Mouse (Mus musculus) fibroblast of lung, adult 2 months (primary cell): Measurements from ENCODE around the gene Nr4a3.
A peak's percentile ranks its signal among the peaks of the same experiment; 100 is the strongest.

ENCODE experiments used
- DNase-seq: peaks from one replicate; pipeline ENCODE4 v3.0.0-alpha.2; 2011; ENCODE audit warnings: low read depth

Nr4a3 gene

DNA sequence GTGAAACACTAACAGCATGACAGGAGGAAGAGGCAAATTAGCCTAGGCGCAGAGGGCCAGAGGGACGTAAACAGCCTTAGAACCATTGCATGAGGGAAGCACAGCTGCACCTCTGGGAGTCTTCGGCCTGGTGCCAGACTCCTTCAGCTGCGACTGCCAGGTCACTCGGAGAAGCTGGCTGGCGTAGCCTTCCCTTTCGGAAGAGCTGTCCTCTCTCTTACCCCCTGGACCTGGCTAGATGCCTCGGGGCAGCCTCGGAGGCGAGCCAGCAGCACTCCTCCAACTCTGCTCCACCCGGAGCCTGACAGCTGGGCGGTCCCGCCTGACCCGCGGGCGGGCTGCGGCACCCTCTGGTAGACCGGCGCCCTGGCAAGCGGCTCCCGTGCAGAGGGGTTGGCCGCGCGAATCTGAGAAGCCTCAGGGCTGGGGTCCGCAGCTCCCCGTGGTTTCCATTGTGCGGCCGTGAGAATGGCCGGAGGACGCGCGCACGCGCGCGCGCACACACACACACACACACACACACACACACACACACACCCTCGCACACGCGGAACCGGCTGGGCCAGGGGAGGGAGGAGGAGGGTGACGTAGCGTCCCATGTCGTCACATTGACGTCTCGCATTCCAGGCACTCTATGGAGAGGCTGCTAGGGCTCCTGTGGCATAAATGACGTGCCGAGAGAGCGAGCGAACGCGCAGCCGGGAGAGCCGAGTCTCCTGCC, at the start of gene Nr4a3:
TSS of gene Nr4a3 (plus strand) at position 663 of the 721 bp plus-strand sequence.
- peak; percentile 68 for DNase-seq

DNA sequence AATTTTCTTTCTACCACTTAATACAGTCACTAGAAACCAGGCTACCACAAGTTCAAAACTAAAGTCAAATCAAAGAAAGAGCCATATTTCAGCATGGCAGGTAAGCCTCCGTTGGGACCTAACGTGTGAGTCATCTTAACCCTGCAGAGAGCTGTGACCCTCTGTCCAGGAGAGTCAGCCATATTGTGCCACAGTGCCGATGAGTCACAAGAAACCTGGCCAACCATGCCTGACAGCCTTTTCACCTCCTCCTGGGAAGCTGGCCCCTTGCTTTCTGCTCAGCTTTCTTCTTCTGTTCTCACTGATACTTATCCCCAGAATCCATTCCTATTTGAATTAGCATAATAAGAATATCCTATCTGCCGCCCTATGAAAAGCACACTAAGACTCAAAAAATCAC, 42.0 kb upstream of the Nr4a3 start:
- DNase-seq: no peak

DNA sequence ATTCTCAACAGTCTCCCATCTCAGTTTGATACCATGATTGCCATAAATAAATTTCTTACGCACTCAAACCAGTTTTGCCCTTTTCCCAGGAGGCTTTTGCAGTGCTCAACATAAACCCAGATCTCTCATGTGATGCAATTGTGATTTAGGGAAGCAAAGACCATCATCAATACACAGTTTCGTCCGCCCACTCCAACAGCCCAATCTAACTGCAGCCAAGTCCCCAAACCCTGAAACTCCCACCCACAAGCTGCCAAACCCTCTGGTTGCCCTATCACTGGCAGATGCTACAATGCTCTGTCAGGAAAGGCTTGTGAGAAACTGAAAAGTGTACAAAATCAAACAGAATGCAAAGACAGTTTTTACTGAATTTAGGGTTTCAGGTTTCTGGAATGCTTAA, 41.5 kb upstream of the Nr4a3 start:
- no peak for DNase-seq

DNA sequence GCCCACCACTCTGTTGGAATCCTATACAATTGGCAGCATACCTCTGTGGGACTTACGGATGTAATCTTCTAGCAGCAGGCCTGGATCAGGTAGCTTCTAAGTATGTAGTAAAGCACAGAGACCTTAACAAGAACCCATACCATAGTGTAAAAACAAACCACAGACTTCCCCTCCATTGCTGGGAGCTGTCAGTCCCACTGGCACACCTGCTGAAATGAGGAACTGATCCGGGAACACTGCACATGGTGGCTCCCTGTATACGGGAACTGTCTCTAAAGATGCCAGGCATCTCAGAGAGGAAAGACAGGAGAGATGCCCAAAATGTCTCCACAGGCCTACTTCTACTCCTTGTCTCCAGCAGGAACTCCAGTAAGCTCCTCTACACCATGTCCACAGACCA, 38.6 kb upstream of the Nr4a3 start:
- DNase-seq: no peak

DNA sequence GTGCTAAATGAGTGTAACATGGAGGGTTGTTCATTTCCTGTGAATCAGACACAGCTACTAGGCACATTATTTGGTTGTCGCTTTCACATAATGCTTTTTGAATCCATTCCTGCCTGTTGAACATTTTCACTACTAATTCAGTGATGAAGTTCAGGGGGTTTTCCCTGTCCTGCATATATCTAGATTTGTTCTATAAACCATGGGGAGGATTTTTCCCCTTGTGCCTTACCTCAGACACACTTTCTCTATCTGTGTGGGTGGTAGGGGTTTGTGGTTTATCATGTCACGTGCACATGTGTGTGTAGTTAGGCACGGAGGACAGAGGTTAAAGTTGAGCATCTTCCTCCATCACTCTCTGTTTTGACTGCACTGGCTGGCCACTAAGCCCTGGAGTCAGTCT, 32.7 kb upstream of the Nr4a3 start:
- no peak for DNase-seq

DNA sequence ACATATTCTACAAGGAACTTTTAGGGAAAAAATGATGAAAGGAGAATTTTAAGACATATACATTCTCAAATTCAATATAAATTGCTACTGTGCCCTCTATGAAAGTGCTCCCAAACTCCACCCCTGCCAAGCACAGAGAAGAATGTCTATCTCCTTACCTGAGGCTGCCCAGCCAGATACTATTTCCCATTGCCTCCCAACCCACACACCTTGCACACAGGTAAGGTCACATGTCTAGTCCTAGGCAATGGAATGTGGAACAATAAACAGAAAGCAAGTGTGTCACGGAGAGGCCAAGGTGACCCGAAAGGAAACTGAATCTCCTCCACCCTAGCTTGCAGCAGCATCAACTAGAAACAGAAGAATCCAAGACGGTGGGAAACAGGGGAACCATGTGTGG, 22.0 kb upstream of the Nr4a3 start:
- no peak for DNase-seq

DNA sequence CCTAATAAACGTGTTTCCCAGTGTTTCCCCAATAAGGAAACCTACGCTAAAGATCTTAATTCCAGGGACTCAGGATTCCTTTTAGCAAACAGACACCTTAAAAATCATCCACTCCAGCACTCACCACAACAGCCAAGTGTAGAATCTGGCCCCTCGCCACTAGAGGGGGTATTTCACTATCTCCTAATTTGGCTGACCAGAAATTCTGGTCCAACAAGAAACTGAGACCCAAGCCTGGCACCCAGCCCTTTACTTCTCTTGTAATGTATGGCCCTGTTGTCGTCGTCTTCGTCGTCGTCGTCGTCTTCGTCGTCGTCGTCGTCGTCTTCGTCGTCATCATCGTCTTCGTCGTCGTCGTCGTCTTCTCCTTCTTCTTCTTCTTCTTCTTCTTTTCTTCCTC, 15.3 kb upstream of the Nr4a3 start:
- DNase-seq: no peak

DNA sequence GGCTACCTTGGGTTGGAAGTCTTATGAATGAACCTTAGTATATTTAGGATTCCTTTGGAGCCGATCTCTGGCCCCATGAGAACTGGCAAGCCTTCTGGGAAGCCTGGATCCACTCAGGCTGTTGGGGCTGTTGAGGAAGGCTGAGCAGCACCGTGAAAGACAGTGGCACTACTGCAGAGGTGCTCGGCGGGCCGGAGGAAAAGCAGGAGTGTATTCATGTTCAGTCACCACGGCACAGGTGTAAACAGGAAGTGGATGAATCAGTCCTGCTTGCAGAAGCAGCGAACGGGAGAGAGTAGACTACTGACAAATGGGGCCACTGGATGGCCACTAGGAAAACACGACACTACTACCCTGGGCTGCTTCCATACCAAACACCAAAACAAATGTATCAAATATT, 10.7 kb upstream of the Nr4a3 start:
- DNase-seq: no peak

DNA sequence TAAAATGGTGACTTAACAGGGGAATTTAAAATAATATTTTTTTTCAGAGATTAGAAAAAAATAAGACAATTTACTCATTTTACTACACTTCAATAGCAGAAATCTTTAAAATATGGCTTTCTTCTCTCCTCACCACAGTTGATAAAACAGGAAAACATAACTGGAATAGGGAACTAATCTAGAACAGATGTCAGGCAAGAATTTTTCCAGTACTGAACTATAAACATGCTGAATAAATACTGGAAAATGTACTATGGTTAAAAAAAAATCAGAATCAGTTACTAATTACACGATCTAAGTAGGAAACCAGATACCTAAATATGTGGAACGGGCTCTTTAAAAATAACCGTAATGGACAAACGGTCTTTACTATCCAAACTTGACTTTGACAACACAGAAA, 7.3 kb upstream of the Nr4a3 start:
- DNase-seq: no peak

DNA sequence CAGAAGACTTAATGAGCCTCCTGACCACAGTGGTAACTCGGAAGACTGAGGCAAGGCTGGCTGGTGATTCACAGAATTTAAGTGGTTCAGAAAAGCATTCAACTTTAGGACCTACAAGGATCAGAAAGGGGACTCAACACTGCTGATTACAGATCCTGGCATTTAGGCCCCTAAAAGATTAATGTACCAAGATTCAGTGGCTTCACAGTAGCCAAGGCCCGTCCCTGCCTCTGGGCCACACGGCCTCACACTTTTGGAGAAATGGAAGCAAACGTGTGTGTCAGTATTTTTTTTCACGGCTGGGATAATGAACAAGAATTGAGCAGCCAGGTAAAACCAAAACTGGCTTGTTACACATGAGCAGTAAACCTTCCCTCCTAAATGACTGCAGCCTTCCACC, 6.1 kb upstream of the Nr4a3 start:
- DNase-seq: no peak

DNA sequence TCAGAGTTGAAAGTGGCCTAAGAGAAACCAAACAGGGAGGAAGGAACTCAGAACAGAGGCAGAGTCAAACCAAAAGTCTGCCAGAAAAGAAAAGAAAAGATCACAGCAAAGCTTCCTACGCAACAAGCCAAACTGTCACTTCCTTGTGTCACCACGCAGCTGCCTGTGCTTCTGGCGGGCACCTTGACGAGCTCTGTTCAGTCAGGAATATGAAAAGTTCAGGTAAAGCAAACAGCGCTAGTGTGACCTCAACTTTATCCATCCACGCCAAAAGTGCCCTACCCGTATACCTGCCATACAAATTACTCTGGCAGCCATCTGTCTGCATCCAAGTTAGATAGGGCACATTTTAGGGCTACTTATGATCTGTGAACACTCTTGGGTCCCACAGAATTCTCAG, 5.2 kb upstream of the Nr4a3 start:
- DNase-seq: no peak

DNA sequence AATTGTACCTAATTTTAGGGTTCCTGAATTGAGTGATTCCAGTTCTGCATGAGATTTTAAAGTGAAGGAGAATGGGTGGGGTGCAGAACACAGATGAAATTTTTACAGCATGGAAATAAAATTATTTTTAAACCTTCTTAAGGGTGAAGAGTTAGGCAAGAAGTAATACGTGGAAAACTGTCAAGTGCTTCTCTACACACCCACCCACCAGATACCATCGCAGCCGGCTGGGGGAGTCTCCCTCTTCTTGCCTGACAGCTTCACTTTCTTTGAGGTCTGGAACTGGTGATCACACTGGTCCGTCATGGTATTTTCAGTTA, 2.5 kb upstream of the Nr4a3 start:
- no peak for DNase-seq

DNA sequence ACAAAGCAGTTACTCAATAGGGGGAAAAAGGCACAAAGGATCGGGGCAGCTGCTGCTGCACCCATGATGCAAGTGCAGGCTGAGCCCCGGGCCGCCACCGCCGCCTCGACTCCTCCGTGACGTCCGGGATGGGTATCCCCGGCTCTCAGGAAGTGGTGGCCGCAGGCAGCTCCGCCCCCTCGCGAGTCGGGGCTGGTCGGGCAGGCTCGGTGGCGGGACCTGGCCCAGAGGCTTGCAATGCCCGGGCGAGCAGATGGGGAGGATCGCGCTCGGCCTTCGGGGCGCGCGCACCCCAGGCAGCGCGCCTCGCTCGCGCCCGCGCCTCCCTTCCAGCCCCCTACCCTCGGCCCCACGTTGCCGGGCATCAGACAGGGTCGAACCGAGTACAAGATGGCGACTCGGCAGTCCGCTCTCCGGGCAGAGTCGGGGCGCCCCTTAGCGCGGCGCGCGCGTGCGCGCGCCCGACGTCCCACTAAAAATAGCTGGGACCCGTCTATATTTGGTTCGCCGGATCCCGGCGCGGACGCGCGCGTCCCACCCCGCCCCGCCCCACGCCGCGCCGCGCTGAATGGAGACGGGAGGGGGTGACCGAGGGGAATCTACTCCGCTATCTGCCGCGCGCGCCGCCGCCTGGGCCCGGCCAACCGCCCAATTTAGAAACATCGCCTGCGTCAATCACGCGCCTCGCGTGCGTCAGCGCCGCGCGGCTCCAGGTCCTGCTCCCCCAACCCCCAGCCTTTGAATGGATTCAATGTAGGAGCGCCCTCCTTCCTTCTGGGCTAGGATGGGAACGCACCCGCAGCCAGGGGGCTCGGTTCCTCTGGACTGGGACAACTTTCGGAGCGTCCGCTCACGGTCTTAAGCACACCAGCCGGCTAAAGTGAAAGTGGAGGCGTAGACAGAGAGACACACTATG, 1.9 kb upstream of the Nr4a3 start:
- DNase-seq: peak; percentile 94

DNA sequence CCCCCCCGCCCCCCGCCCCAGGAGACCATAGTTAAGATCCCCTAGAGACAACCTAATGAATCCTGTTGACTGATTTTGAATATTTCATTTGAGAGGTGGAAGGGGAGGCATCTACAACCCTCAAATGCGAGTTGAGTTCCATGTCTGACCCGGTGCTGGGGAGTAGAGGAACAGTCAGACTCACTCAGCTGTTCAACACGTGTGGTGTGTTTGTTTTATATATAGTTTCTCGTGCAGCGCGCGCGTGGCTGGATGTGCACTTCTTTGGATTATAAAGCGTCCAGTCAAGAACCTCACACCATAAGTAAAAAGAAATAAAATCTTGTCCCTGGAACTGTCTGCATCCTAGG, 837 bp upstream of the Nr4a3 start:
- no peak for DNase-seq

DNA sequence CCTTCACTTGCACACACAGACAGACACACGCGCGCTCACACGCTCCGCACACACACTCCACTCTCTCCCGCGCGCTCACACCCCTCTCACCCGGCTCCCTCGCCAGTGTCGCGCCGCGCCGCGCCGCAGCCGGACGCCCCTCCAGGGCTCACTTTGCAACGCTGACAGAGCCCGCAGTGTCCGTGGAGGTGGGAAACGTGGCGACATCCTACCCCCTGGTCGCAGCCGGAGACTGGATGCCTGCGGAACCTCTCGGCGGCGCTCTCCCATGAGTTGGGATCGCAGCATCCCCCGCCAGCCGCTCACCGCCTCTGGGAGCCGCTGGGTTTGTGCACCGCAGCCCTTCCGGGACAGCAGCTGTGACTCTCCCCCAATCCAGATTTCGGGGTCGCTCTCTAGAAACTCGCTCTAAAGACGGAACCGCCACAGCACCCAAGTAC, 348 bp downstream of the Nr4a3 start:
- DNase-seq: no peak

DNA sequence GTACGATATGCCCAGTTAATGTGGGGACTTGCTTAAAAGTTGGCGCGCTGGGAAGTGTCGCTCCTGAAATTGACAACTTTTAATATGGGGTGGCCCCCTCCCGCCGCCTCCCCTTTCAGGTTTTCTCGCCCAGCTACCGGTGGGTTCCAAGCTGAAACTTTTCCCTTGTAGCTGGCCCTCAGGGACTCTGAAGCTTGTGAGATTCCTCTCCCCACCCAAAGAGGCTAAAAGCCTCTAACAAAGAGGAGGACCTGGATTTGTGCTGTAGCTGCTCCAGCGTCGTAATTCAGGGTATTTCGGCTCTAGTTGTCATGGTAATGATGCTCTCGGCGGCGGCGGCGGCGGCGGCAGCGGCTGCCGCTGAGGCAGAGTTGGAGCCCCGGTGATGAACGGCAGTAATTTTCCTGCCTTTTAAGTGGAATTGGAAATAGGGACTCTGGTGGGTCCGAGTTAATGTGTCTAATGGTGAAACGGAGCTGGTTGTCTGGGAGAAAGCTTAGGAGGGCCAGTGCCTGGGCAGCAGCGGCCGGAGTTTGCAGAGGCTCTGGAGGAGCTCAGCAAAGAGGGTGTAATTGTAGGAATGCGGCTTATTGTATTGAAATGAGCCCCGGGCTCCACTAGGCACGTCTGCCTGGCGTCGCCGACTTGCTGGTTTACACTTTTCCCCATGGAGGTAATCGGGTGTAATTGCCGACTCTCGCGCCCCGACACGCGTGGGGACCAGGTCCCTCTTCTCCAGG, 938 bp downstream of the Nr4a3 start:
- no peak for DNase-seq

DNA sequence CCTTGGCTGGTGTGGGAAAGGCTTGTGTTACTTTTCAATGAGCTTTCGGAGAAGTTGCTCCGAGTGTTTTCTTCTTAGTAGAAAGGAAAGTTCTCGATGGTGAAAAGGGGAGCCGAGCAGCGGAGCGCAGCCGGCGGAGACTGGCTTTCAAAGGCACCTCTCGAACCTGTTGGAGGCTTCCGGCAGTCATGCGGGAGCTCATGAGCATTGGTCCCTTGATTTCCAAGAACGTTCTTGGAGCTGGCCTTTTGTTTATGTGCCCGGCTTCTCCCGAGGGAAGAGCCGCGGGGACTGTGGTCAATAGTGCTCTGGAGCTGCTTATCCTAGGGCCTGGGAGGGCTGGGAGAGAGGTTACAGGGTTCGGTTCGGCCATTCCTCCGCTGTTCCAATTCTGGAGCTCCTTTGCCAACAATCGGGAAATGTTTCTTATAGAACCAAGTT, 1.5 kb downstream of the Nr4a3 start:
- no peak for DNase-seq

DNA sequence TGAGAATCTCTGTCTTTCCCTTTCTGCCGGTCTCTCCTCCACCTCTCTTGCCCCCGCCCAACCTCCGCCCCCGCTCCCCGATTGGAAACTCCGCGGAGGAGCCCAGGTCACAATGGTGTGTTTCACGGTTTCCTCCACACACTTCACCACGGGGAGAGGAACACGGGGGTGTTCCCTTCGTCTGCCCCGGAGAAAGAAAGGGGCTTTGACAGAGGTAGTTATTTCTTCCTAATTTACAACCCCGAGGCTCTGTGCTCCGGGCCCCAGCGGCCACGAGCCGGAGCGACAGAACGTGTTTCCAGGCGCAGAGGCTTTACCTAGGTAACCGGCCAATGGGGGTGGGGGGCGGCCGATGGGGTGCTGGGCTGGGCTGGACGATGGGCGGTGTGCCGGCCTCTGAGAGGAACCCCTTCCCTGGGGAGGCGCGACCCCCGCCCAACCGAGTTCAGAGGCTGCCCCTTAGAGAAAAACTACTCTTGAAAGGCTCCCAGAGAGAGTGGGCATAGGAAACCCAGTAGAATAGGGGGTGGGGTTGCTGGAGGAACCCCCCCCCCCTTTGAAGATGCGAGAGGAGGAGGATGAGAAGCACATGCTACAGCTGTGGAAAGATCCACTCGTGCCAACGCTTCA, 2.3 kb downstream of the Nr4a3 start:
- DNase-seq: no peak

DNA sequence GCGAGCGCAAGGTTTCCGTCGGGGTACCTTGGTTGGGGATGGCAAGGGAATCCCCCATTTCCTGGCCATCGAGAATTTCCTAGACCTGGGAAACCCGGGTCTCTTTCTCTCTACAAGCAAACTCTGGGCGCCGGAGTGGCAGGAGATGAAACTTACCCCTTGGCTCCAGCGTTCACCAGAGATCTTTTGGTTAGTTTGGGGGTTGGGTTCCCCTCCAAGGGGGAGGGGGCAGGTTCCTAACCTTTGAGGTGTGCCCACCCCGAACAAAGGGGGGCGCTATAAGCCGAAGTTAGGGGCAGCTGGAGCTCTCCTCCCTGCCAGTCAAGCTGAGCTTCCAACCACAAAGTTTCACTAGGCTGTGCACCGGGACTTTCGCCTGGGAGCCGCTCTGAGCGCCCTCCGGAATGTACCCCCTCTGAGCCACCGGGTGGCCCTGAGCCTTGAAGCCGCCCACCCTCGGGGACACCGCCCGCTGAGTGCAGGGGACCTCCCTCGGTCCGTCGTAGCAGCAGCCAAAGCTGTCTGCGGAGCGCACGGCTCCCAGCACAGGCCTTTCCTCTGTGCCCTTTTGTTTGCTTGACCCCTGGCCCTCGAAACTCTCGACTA, 2.9 kb downstream of the Nr4a3 start:
- no peak for DNase-seq

DNA sequence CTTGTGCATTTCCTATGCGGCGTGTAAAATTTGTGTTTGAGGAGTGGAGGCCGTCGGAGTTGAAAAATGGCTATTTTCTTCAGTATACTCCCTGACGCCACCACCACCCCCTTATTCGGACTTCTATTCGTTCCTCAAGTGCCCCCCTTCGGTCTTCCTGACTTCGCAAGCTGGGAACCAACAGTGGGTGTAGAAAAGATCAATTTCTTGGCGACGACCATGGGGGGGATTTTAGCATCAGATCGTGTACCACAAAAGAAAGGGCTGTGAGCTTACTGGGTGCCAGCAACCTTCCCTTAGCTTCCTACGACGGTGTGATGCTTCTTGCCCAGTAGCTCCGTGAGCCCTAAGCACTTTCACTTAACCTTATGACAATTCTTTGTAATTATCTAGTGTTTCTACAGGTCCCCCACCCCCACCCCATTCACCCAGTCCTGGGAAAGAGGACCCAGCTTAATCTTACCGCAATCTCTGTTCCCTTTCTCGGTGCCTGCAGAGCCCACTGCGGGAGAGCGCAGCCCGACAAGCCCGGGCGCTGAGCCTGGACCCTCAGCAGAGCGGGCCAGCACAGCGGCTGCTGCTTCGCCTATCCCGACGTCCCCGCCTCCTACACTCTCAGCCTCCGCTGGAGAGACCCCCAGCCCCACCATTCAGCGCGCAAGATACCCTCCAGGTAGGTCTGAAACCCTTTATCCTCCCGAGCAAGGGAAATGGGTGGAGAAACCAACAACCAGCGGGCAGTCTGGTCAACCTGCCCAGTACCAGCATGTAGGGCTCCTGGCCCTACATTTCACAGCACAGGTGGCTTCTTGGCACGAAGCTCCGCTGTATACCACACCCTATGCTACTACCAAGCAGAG, 3.7 kb downstream of the Nr4a3 start:
- DNase-seq: no peak

DNA sequence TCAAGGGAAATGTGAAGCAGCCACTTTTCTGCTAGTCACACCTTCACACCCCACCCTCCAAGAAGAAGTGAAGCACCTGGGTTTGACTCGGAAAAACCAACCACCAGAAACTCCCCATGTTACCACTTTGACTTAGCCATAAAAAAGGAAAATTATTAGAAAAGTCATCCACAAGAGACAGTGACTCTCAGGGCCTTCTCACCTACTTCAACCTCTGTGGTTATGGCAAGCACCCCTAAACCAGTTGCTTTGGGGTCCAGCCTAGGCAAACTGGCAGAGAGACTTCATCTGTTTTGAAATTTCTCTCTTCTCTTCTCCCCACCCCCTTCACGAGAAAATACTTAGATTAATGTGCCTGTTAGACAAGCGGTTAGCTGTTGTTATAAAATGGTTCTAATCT, 5.1 kb downstream of the Nr4a3 start:
- no peak for DNase-seq
